Mouse (Mus musculus): ENCODE measurements around the gene Trmt112. TPM values are rescaled to one million over a fixed set of nuclear protein-coding genes. Genes with fewer than 3 reads are reported as not detected.

Gene Trmt112
- polyA plus RNA-seq, 1 experiment from 2014 or later: 128 TPM

DNA sequence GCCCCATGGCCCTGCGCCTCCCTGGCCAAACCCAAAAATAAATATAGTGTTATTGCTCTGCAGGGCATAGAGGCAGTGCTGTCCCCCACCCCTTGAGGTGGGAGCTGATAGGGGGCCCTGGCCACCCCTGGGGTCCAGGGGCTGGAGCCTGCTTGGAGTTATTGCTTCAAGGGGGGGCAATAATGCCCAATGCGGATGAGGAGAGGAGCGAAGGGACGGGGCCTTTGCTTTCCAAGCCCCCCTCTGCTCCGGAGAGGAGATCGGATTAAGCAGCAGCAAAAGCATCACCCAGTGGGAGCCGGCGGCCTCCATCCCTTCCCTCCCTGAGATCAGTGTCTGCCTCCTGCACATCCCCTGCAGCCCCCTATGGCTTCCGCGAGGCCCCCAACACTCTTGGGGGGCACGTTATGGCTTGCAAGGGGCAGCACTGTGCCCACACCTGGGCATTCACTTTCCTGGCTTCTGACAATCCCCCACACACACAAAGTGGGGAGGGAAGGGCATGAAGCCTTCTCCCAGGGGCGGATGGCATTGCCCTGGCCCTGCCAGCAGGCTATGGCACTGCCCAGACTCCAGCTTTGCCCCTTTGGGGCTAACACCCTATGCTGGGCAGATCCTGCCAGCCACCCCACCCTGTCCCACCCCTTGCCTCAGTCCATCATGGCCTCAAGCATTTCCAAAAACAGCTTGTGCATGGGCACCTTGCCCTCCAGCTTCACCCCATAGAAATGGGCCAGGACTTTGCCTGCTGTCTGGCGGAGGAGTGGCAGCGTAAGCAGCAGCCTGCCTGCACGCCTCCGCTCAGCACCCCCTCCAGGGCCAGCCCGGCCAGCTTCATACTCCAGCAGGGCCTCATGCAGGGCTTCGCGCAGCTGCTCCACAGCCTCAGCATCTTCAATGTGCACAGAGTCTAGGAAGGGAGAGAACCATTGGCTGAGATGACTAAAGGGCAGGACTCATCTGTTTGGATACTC lies 1.9 kb downstream of the Trmt112 start:
- Histone ChIP-seq H3K27me3 (no peaks in the 10 kb centered on the region), H3K4me2 (replicated peaks) (peak overlapping the region; percentile 66), H3K4me3 (peak overlapping the region; percentile 57; the same call in 1 of the 2 replicates), H3K9me3 (replicated peaks) (no peaks in the 10 kb centered on the region), H3K36me3 (peaks cover 43% of the 10 kb centered on the region), H3K4me1 (peaks cover 27% of the 10 kb centered on the region), H3K9ac (0 out of 2 replicates have a peak overlapping the region, but pooled peaks have one; percentile 2), H3K27ac (no peak overlapping the region)
- no peak for ATAC-seq (ENCODE audit: low FRiP score)
- WGBS: 84% methylated on average over 19 of the region's 19 CpGs

GRCm38 (mm10) chr19:6912205-6912970 lies 2.9 kb downstream of the Trmt112 start:
- no peaks in the 10 kb centered on the region for H3K27me3 ChIP-seq
- H3K27ac ChIP-seq: no peak overlapping the region
- no peak overlapping the region for H3K9ac ChIP-seq
- WGBS: 94% methylated on average over 15 of the region's 15 CpGs
- no peak overlapping the region for H3K4me2 ChIP-seq (replicated peaks)
- ATAC-seq (ENCODE audit: low FRiP score): no peak
- H3K4me1 ChIP-seq: peaks cover 27% of the 10 kb centered on the region
- H3K4me3 ChIP-seq: no peak overlapping the region
- peaks cover 34% of the 10 kb centered on the region for H3K36me3 ChIP-seq
- H3K9me3 ChIP-seq (replicated peaks): no peaks in the 10 kb centered on the region

DNA sequence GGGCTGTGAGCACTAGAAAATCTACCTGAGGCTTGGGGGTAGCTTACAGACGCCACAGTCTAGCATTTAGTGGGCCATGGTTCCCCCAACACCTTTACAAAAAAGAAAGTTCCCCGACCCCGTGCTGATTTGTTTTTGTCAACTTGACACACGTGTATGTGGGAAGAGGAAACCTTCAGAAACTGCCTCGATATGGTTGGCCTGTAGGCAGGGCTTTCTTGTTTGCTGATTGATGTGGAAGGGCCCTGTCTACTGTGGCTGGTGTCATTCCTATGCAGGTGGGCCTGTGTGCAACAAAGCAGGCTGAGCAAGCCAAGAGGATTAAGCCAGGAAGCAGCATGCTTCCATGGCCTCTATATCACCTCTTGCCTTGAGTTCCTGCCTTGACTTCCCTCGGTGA lies 3.5 kb downstream of the Trmt112 start:
- Histone ChIP-seq H3K4me3 (no peak overlapping the region), H3K27me3 (no peaks in the 10 kb centered on the region), H3K4me1 (peaks cover 22% of the 10 kb centered on the region), H3K9ac (no peak overlapping the region), H3K4me2 (replicated peaks) (no peak overlapping the region), H3K9me3 (replicated peaks) (no peaks in the 10 kb centered on the region), H3K36me3 (peaks cover 34% of the 10 kb centered on the region), H3K27ac (no peak overlapping the region)
- ATAC-seq (ENCODE audit: low FRiP score): no peak
- WGBS: 93% methylated on average over 6 of the region's 6 CpGs

GRCm38 (mm10) chr19:6913991-6914390 lies 4.5 kb downstream of the Trmt112 start:
- H3K9me3 ChIP-seq (replicated peaks): no peaks in the 10 kb centered on the region
- H3K4me1 ChIP-seq: peaks cover 12% of the 10 kb centered on the region
- no peak overlapping the region for H3K27ac ChIP-seq
- H3K9ac ChIP-seq: no peak overlapping the region
- no peak overlapping the region for H3K4me2 ChIP-seq (replicated peaks)
- WGBS: 84% methylated on average over 11 of the region's 11 CpGs
- H3K27me3 ChIP-seq: no peaks in the 10 kb centered on the region
- ATAC-seq (ENCODE audit: low FRiP score): no peak
- H3K36me3 ChIP-seq: peaks cover 41% of the 10 kb centered on the region
- H3K4me3 ChIP-seq: no peak overlapping the region

GRCm38 (mm10) chr19:6914540-6914939 lies 5.0 kb downstream of the Trmt112 start:
- Histone ChIP-seq H3K4me2 (replicated peaks) (no peak overlapping the region), H3K9me3 (replicated peaks) (no peaks in the 10 kb centered on the region), H3K4me3 (no peak overlapping the region), H3K9ac (no peak overlapping the region), H3K4me1 (peaks cover 13% of the 10 kb centered on the region), H3K27me3 (no peaks in the 10 kb centered on the region), H3K27ac (no peak overlapping the region), H3K36me3 (peaks cover 41% of the 10 kb centered on the region)
- no peak for ATAC-seq (ENCODE audit: low FRiP score)
- 89% methylated on average over 9 of the region's 9 CpGs for WGBS

DNA sequence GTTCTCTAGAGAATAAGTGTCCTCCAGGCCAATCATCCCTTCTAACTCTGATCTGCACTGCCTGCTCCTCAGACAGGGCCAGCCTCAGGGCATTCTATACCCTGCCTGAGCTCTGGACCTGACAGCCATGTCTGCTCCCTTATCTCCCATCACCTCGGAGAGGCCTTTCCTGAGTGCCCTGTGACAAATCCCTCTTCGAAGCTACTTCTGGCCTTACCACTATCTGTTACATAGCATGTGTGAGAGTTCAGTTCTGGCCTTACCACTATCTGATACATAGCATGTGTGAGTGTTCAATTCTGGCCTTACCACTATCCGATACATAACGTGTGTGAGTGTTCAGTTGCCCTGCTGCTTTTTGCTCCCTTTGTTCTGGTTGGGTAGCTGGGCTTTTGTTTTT lies 5.8 kb downstream of the Trmt112 start:
- no peak overlapping the region for H3K27ac ChIP-seq
- peaks cover 41% of the 10 kb centered on the region for H3K36me3 ChIP-seq
- H3K9ac ChIP-seq: no peak overlapping the region
- no peaks in the 10 kb centered on the region for H3K9me3 ChIP-seq (replicated peaks)
- H3K27me3 ChIP-seq: no peaks in the 10 kb centered on the region
- no peak overlapping the region for H3K4me2 ChIP-seq (replicated peaks)
- ATAC-seq (ENCODE audit: low FRiP score): no peak
- H3K4me1 ChIP-seq: peaks cover 20% of the 10 kb centered on the region
- no peak overlapping the region for H3K4me3 ChIP-seq
- WGBS: 91% methylated on average over 4 of the region's 4 CpGs

DNA sequence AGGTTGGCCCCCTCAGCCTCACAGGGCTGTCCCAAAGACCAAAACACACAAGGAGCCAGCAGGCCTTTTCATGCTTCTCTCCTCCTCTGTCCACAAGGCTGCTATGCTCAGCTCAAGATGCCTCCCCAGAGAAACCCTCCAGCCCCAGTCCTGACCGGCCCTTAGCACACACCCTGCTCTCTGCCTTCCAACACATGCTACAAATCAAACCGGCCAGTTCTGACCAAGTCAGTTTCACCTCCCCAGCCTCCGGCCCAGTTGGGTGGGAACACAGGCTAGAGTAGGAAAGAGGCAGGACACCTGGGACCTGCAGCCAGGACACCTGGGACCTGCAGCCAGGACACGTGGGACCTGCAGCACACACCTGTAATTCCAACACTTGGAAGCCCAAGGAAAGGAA lies 7.0 kb downstream of the Trmt112 start:
- WGBS: 82% methylated on average over 4 of the region's 4 CpGs

DNA sequence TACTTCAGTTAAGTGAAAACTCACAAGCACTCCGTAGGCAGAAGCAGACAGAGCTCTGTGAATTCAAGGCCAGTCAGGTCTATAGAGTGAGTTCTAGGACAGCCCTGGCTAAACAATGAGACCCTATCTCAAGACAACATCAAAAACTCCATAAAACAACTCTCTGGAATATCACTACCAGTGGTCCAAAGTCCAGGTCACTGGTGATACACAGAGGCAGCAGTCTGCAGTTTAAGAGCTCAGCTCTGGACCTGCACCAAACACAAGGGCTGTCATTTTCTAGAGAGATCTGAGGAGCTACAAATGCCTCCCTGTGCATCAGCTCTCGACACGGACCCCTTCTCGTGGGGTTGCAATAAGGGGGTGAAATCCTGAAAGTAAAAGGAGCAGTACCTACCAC lies 8.8 kb downstream of the Trmt112 start:
- no peaks in the 10 kb centered on the region for H3K9me3 ChIP-seq (replicated peaks)
- no peak overlapping the region for H3K4me2 ChIP-seq (replicated peaks)
- no peak for ATAC-seq (ENCODE audit: low FRiP score)
- no peak overlapping the region for H3K9ac ChIP-seq
- peaks cover 16% of the 10 kb centered on the region for H3K36me3 ChIP-seq
- peaks cover 24% of the 10 kb centered on the region for H3K4me1 ChIP-seq
- H3K4me3 ChIP-seq: no peak overlapping the region
- WGBS: 94% methylated on average over 4 of the region's 4 CpGs
- no peak overlapping the region for H3K27ac ChIP-seq
- peaks cover 11% of the 10 kb centered on the region for H3K27me3 ChIP-seq

More for the DNA sequence above, 7.0 kb downstream of the Trmt112 start:
- no peak overlapping the region for H3K4me3 ChIP-seq
- H3K27me3 ChIP-seq: no peaks in the 10 kb centered on the region
- no peak for ATAC-seq (ENCODE audit: low FRiP score)
- H3K4me2 ChIP-seq (replicated peaks): no peak overlapping the region
- no peak overlapping the region for H3K27ac ChIP-seq
- peaks cover 21% of the 10 kb centered on the region for H3K4me1 ChIP-seq
- H3K9me3 ChIP-seq (replicated peaks): no peaks in the 10 kb centered on the region
- peaks cover 34% of the 10 kb centered on the region for H3K36me3 ChIP-seq
- H3K9ac ChIP-seq: no peak overlapping the region

- H3K9ac ChIP-seq: no peak overlapping the region
- H3K36me3 ChIP-seq: peaks cover 7% of the 10 kb centered on the region; the same call in 1 of the 2 replicates
- H3K4me2 ChIP-seq (replicated peaks): no peak overlapping the region
- H3K27ac ChIP-seq: no peak overlapping the region
- no peak overlapping the region for H3K4me3 ChIP-seq
- peaks cover 20% of the 10 kb centered on the region for H3K27me3 ChIP-seq
- no peaks in the 10 kb centered on the region for H3K9me3 ChIP-seq (replicated peaks)
- ATAC-seq (ENCODE audit: low FRiP score): no peak
- H3K4me1 ChIP-seq: peaks cover 24% of the 10 kb centered on the region
Observed at GRCm38 (mm10) chr19:6919431-6919830, 9.9 kb downstream of the Trmt112 start.

DNA sequence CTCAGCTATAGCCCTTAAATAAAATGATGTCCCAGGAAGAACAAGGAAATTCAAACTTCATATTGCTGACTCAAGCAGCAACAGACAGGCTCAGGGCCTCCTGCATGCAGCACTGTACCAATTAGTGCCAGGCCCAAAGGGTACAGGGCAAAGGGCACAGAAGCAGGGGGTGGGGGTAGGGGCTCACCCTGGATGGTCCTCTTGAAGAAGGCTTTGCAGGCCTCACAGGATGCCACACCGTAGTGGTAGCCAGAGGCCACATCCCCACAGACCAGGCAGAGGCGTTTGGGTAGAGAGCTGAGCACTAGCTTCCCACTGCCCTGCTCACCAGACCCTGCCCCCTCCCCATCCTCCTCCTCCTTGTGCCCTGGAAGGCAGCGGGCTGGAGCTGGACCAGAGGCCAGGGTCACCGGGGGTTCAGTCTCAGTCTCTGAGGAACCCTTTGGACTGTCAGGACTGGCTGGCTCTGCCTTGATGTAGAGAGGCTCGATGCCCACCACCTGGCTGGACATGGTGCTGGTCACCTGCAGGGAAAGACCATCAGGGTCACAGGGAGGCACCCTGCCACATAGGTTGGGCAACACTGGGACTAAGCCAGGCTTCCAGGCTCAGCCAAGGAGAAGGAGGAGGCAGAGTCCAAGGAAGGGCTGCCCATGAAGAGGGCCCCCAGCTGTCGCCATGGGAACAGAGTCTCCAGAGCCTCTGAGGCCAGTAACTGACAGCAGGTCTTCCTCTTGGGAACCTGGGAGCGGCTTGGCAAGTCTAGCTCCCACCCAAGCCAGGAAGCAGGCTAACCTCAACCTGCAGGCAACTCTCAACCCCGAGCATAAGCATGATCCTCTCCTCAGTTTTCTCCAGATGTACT lies 10.6 kb downstream of the Trmt112 start:
- H3K4me1 ChIP-seq: peaks cover 26% of the 10 kb centered on the region
- no peak overlapping the region for H3K27ac ChIP-seq
- H3K9me3 ChIP-seq (replicated peaks): no peaks in the 10 kb centered on the region
- H3K9ac ChIP-seq: peak overlapping the region; percentile 94
- H3K36me3 ChIP-seq: peaks cover 7% of the 10 kb centered on the region; the same call in 1 of the 2 replicates
- peak overlapping the region; percentile 97 for H3K4me2 ChIP-seq (replicated peaks)
- H3K4me3 ChIP-seq: peak overlapping the region; percentile 88
- H3K27me3 ChIP-seq: peaks cover 27% of the 10 kb centered on the region
- no peak for ATAC-seq (ENCODE audit: low FRiP score)
- WGBS: 48% methylated on average over 8 of the region's 8 CpGs

DNA sequence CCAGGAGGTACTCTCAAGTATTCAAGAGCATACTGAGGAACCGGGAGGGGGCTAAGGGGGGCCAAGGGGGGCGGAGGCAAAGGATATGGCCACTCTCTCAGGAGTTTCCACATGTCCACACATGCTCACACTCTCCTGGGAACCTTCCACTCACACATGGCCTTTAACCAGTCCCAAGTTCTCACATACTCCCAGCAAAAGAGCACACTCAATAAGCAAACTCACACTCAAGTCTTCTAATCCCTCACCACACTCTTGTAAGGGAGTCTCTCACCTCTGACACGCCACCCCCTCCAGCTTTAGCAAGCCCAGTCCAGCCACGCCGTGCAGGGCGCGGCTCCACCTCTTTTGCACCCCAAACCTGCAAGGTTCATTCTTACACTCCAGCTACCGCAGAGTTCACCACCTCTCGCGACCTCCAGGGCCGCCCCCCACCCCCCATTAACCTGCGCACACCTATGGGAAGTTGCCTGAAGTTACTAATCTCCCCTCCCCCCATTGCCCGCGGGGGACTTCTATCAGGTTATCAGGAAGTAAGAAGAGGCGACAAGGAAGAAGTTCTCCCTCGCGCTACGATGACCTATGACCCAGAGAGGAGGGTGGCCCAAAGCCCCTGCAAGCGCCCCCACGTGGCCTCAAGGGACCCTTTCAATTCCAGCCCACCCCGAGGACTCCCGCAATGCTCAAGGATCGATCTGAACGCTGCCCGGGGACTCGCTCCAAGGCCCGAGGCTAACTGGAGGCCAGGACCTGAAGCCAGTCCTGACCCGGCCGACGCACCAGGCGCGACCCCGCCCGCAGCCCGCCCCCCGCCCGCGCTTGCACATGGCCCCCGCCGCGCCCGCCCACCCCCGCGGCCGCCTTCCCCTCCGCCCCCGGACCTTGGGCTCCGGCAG lies 11.5 kb downstream of the Trmt112 start:
- H3K4me2 ChIP-seq (replicated peaks): peak overlapping the region; percentile 97
- peaks cover 36% of the 10 kb centered on the region for H3K27me3 ChIP-seq
- no peaks in the 10 kb centered on the region for H3K9me3 ChIP-seq (replicated peaks)
- WGBS: 2% methylated on average over 35 of the region's 48 CpGs
- H3K27ac ChIP-seq: peak overlapping the region; percentile 95
- H3K9ac ChIP-seq: peak overlapping the region; percentile 94
- peak; percentile 24; the same call in 1 of the 2 replicates for ATAC-seq (ENCODE audit: low FRiP score)
- H3K4me1 ChIP-seq: peaks cover 34% of the 10 kb centered on the region
- H3K36me3 ChIP-seq: peaks cover 7% of the 10 kb centered on the region; the same call in 1 of the 2 replicates
- peak overlapping the region; percentile 88 for H3K4me3 ChIP-seq

Data from hindbrain, embryonic 12.5 days (tissue).